Mouse (Mus musculus): ENCODE data around the gene Ptbp3. TPM values are rescaled to one million over a fixed set of nuclear protein-coding genes. Genes with fewer than 3 reads are reported as not detected.
"Not testable (repeated sequence)": the region's sequence is repeated elsewhere in the genome, so short reads cannot be mapped to it uniquely, and the experiment has no call there.

Ptbp3 gene
- total RNA-seq, 2 experiments from 2014 or later = 37.4 to 41.8 TPM

GRCm38 (mm10) chr4:59557343-59557742 lies 8.2 kb upstream of the Ptbp3 start:
- DNase-seq (ENCODE audit: low spot score in 2 of 2) = not testable (repeated sequence)

DNA sequence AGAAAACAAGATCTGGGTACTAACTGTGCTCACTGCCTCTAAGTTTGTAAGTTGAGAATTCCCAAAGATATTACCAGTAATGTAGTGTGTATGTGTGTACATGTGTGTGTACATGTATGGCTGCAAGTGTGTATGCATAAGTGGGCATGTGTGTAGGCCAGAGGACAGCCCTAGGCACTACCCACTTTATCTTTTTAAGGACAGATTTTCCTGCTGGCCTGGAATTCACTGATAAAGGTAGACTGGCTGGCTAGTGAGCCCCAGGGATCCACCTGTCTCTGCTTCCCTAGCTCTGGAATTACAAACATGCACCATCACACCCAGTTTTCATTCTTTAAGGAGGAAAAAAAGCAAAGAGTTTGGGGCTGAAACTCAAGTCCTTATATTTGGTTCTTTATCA lies 6.0 kb upstream of the Ptbp3 start:
- no peak for DNase-seq (ENCODE audit: low spot score in 2 of 2)

- DNase-seq (ENCODE audit: low spot score in 2 of 2) = no peak
Observed at GRCm38 (mm10) chr4:59553576-59553975, 4.4 kb upstream of the Ptbp3 start.

- DNase-seq (ENCODE audit: low spot score in 2 of 2) = no peak
Observed at GRCm38 (mm10) chr4:59552835-59553234, 3.7 kb upstream of the Ptbp3 start.

DNA sequence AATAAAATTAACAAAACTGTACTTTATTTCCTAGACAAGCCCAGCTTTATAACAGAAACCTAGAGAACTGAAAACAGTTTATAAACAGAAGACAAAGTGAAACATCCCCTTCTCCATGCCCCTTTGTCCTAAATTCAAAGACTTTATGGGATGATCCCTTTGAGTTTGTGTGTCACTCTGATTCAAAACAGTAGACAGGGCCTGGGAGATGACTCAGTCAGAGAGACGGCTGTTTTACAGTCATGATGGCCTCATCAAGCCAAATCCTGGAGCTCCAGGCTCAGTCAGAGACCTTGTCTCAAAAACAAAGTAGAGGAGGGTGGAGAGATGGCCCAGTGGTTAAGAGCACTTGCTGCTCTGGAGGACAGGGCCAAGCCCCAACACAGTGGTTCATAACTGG lies 2.7 kb upstream of the Ptbp3 start:
- no peak for DNase-seq (ENCODE audit: low spot score in 2 of 2)

DNA sequence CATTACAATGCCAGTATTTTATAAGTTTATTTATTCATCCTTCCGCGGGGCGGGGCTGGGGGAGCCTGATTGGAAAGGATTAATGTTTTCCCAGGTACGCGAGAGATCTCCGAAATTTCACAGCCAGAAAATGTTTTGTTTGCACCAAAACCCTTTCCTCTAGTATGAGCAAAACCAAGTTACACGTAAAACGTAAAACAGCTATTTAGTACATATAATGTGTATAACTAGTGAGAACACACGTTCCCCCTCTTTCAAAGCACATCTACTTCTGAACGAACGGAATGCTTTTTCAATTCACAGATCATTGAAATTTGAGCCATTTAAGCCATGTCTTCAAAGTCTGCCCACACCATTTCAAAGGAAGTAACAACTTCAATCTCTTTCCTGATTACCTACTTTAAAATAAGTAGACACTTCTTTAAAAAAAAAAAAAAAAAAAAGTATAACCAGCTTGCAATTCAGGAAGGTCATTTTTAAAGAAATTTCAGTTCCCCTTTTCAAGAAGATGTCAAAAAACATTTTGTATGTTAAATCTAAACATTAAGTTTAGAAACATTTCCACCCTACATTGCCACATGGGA lies 905 bp upstream of the Ptbp3 start:
- DNase-seq (ENCODE audit: low spot score in 2 of 2) = no peak

DNA sequence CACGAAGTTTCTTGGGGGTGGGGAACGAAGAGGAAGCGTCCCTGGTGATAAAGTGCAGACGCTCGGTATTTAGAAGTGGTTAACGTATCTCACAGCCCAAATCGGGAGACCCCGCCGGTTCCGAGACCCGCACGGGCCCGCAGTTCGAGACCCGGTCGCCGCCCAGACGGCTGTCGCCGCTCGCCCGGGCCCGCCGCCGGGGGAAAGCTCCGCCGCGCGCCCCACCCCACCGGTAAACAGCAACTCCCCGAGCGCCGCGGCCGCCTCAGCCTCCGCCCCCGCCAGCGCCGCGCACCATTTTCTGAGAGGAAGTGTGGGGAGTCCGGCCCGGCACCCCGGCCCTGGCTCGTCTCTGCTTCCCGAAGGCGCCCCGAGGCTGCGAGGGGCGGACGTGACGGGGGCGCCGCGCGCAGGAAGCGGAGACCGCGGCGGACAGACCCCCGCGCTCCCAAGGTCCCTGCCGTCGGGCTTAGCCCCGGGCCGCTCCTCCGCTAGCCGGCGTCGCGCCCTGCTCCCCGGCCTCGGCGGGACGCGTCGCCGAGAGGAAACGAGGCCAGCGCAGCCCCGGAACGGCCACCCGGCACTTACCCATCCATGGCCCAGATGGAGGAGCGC lies 497 bp downstream of the Ptbp3 start:
- DNase-seq (ENCODE audit: low spot score in 2 of 2) = peak; percentile 54 to 55

DNA sequence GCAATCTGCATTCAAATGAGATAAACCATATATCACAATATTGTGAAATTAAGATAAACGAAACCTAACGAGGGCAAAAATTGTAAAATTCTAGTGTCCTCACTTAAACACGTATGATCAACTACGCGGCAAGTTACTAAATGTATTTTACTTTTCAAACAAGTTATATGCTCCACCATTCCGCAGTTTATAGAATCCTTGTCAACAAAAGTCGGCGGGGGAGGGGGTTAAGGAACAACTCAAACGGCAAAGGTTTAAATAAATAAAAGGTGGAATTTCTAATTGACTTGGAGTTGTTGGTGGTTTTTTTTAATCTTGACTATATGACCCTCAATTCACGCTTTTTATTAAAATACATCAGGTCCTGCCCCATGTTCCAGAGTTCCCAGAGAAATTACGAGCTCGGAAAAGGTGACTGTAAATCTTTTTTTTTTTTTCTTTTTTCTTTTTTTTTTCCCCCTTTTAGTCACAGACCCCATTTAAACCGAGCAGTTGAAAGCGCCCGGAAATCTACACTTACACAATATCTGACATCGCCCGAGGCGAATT lies 1.1 kb downstream of the Ptbp3 start:
- no peak for DNase-seq (ENCODE audit: low spot score in 2 of 2)

- no peak for DNase-seq (ENCODE audit: low spot score in 2 of 2)
Observed at GRCm38 (mm10) chr4:59547136-59547889, 1.9 kb downstream of the Ptbp3 start.

DNA sequence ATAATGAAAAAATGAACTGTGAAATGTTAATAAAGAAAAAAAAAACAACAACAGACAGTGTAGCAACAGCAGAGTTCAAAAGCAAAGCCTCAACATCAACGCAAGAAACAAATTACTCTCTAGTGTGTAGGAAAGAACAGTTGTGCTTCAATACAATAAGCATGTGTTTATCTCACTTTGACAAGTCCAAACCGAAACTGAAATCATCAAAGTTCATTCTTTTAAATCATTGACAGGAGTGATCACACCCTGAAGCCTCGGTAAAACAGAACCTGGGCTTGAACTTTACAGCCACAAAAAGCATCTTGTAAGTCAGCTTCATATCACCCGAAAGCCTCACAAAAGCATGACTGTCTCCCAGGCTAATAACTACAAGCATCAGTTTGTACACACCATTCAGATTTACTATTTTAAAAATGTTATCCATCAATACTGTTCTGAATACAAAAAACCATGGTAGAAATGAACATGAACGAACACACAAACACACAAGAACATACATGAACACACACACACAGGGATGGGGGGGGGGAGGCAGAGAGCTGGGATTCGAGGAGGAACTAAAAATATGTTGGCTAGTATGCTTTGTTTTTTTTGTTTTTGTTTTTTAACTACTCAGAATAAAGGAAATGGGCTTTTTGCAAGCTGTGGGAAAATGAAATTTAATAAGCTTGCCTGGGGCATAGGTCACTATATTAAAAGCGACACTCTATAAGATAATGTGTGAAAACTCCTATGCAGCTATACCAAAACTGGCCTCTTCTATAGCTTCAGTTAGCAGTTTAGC lies 2.7 kb downstream of the Ptbp3 start:
- DNase-seq (ENCODE audit: low spot score in 2 of 2) = no peak

- no peak for DNase-seq (ENCODE audit: low spot score in 2 of 2)
Observed at GRCm38 (mm10) chr4:59544654-59545053, 4.5 kb downstream of the Ptbp3 start.

DNA sequence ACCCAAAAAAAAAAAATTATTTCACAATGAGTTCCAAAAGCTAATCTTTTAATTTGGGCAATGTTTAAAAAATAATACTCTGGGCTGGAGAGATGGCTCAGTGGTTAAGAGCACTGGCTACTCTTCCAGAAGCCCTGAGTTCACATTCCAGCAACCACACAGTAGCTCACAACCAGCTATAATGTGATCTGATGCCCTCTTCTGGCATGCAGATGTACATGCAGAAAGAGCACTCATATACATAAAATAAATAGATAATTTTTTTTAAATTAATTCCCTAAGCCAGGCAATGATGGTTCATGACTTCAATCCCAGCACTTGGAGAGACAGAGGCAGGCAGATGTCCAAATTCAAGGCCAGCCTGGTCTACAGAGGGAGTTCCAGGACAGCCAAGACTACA lies 6.2 kb downstream of the Ptbp3 start:
- DNase-seq (ENCODE audit: low spot score in 2 of 2) = no peak

- DNase-seq (ENCODE audit: low spot score in 2 of 2) = no peak
Observed at GRCm38 (mm10) chr4:59536281-59536680, 12.9 kb downstream of the Ptbp3 start.

- no peak for DNase-seq (ENCODE audit: low spot score in 2 of 2)
Observed at GRCm38 (mm10) chr4:59535624-59536023, 13.5 kb downstream of the Ptbp3 start.

GRCm38 (mm10) chr4:59533268-59533667 lies 15.9 kb downstream of the Ptbp3 start:
- no peak for DNase-seq (ENCODE audit: low spot score in 2 of 2)

DNA sequence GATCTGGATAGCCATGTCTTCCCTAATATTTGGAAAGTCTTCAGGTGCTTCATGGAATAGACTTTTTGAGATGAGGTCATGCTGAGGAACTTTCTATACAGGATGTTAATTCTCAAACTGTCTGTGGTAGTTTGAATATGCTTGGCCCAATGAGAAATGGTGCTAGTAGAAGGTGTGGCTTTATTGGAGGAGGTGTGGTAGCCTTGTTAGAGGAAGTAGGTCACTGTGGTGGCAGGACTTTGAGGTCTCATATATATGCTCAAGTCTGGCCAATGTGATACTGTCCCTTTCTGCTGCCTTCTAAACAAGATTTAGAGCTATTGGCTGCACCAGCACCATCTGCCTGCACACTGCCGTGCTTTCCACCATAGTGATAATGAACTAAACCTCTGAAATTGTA lies 18.0 kb downstream of the Ptbp3 start:
- DNase-seq (ENCODE audit: low spot score in 2 of 2) = no peak

DNA sequence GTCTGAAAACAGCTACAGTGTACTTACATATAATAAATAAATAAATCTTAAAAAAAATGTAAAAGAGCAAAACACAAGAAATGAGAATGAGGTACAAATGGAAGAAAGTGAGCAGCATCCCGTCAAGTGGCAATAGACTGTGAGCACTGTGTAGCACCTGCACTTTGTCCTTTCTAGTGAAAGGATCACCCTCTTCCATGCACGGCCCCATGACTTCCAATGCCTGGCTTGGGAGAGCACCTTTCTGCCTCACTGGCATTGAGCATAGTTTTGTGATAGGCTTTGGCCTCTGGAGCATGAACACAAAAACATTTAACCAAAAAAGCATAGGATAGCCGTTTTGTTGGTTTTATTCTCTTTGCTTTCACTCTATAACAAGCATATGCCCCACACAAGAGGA lies 21.7 kb downstream of the Ptbp3 start:
- DNase-seq (ENCODE audit: low spot score in 2 of 2) = no peak

DNA sequence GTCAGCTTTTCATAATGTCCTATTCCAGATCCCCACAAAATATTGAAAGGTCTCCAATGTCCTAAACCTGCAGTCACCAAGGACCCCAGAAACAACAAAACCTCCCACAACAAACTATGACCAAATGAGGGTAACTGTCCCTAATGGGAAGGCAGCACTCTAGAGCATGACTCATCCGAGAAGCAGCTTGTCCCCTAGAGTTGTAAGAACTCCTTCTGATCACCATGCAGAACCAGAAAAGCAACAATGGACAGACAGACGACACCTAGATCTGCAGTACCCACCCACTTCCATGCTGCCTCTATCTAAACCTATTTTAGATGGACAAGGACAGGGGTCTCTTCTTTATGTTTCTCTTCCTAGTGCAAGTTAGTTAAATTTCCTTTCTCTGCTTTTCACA lies 22.4 kb downstream of the Ptbp3 start:
- DNase-seq (ENCODE audit: low spot score in 2 of 2) = no peak

DNA sequence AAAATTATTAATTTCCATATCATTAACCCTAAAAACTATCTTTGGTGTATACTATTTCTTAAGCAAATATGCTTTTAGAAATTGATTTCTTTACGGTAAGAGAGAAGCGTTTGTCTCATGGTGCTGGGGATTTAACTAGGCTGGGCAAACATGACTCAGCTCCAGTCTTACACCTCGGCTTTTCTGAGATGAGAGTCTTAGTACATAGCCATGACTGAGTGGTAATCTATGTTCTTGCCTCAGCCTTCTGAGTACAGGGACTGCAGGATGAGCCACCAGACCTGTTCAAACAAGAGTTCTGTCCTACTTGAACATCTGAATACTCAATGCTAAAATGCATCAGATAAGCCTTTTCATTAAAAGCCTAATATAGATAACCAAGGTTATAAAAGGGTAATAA lies 24.3 kb downstream of the Ptbp3 start:
- no peak for DNase-seq (ENCODE audit: low spot score in 2 of 2)

DNA sequence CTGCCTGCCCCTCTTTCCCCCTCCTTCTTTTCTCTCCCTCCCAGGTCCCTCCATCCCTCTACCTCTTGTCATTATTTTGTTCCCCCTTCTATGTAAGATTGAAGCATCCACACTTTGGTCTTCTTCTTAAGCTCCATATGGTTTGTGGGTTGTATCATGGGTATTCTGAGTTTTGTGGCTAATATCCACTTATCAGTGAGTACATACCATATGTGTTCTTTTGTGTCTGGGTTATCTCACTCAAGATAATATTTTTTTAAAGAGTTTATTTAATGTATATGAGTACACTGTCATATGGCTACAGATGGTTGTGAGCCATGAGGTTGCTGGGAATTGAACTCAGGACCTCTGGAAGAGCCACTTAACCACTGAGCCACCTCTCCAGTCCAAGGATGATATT lies 38.8 kb downstream of the Ptbp3 start:
- no peak for DNase-seq (ENCODE audit: low spot score in 2 of 2)

GRCm38 (mm10) chr4:59509558-59509957 lies 39.6 kb downstream of the Ptbp3 start:
- no peak for DNase-seq (ENCODE audit: low spot score in 2 of 2)

DNA sequence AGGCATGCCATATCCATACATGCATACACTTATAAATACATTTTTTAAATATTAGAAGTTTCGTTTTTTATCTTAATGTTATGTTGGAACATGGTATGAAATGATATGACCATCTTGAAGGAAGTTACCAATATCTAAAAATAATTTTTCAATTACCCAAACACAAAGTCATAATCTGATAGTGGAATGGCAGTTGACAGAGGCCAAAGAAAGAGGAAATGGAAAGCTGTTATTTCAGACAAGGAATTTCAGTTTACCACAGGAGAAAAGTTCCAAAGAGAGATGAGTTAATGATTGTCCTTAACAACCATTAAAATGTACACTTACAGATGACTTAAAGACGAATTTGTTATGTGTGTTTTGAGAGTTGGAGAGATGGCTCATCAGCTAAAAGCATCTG lies 41.4 kb downstream of the Ptbp3 start:
- DNase-seq (ENCODE audit: low spot score in 2 of 2) = no peak

Measured in layer of hippocampus, adult 18-20 months (tissue).